Mouse (Mus musculus): Measurements from ENCODE around the gene Tekt5. TPM values are rescaled to one million over a fixed set of nuclear protein-coding genes. Genes with fewer than 3 reads are reported as not detected.
A peak's percentile ranks its signal among the peaks of the same experiment; 100 is the strongest.

Tekt5 gene
- total RNA-seq, 1 experiment from 2014 or later = 0.23 TPM

GRCm38 (mm10) chr16:10385261-10385660 is 10.0 kb downstream of the Tekt5 start:
- ATAC-seq (ENCODE audit: extremely low read depth, insufficient number of reproducible peaks, low FRiP score, poor library complexity, severe bottlenecking) = no peak

GRCm38 (mm10) chr16:10384544-10384943 is 10.7 kb downstream of the Tekt5 start:
- ATAC-seq (ENCODE audit: extremely low read depth, insufficient number of reproducible peaks, low FRiP score, poor library complexity, severe bottlenecking) = no peak

GRCm38 (mm10) chr16:10384060-10384497 is 11.2 kb downstream of the Tekt5 start:
- peak; percentile 52; the same call in 1 of the 2 replicates for ATAC-seq (ENCODE audit: extremely low read depth, insufficient number of reproducible peaks, low FRiP score, poor library complexity, severe bottlenecking)

GRCm38 (mm10) chr16:10379531-10379930 is 15.8 kb downstream of the Tekt5 start:
- ATAC-seq (ENCODE audit: extremely low read depth, insufficient number of reproducible peaks, low FRiP score, poor library complexity, severe bottlenecking) = no peak

- ATAC-seq (ENCODE audit: extremely low read depth, insufficient number of reproducible peaks, low FRiP score, poor library complexity, severe bottlenecking) = no peak
Observed at GRCm38 (mm10) chr16:10377286-10377685, 18.0 kb downstream of the Tekt5 start.

GRCm38 (mm10) chr16:10374254-10375011 is 20.9 kb downstream of the Tekt5 start:
- ATAC-seq (ENCODE audit: extremely low read depth, insufficient number of reproducible peaks, low FRiP score, poor library complexity, severe bottlenecking) = no peak

- ATAC-seq (ENCODE audit: extremely low read depth, insufficient number of reproducible peaks, low FRiP score, poor library complexity, severe bottlenecking) = no peak
Observed at GRCm38 (mm10) chr16:10372372-10372771, 22.9 kb downstream of the Tekt5 start.

- no peak for ATAC-seq (ENCODE audit: extremely low read depth, insufficient number of reproducible peaks, low FRiP score, poor library complexity, severe bottlenecking)
Observed at GRCm38 (mm10) chr16:10369996-10370395, 25.3 kb downstream of the Tekt5 start.

GRCm38 (mm10) chr16:10369468-10369934 is 25.8 kb downstream of the Tekt5 start:
- no peak for ATAC-seq (ENCODE audit: extremely low read depth, insufficient number of reproducible peaks, low FRiP score, poor library complexity, severe bottlenecking)

- no peak for ATAC-seq (ENCODE audit: extremely low read depth, insufficient number of reproducible peaks, low FRiP score, poor library complexity, severe bottlenecking)
Observed at GRCm38 (mm10) chr16:10366240-10367217, 28.8 kb downstream of the Tekt5 start.

GRCm38 (mm10) chr16:10365796-10366195 is 29.5 kb downstream of the Tekt5 start:
- ATAC-seq (ENCODE audit: extremely low read depth, insufficient number of reproducible peaks, low FRiP score, poor library complexity, severe bottlenecking) = no peak

GRCm38 (mm10) chr16:10363061-10363460 is 32.2 kb downstream of the Tekt5 start:
- ATAC-seq (ENCODE audit: extremely low read depth, insufficient number of reproducible peaks, low FRiP score, poor library complexity, severe bottlenecking) = no peak

GRCm38 (mm10) chr16:10359241-10359640 is 36.0 kb downstream of the Tekt5 start:
- no peak for ATAC-seq (ENCODE audit: extremely low read depth, insufficient number of reproducible peaks, low FRiP score, poor library complexity, severe bottlenecking)

- ATAC-seq (ENCODE audit: extremely low read depth, insufficient number of reproducible peaks, low FRiP score, poor library complexity, severe bottlenecking) = peak; percentile 15; the same call in 1 of the 2 replicates
Observed at GRCm38 (mm10) chr16:10358010-10358934, 37.0 kb downstream of the Tekt5 start.

GRCm38 (mm10) chr16:10355004-10355403 is 40.3 kb downstream of the Tekt5 start:
- no peak for ATAC-seq (ENCODE audit: extremely low read depth, insufficient number of reproducible peaks, low FRiP score, poor library complexity, severe bottlenecking)

GRCm38 (mm10) chr16:10351050-10351636 is 44.1 kb downstream of the Tekt5 start:
- ATAC-seq (ENCODE audit: extremely low read depth, insufficient number of reproducible peaks, low FRiP score, poor library complexity, severe bottlenecking) = no peak

- ATAC-seq (ENCODE audit: extremely low read depth, insufficient number of reproducible peaks, low FRiP score, poor library complexity, severe bottlenecking) = no peak
Observed at GRCm38 (mm10) chr16:10349876-10350275, 45.4 kb downstream of the Tekt5 start.

- no peak for ATAC-seq (ENCODE audit: extremely low read depth, insufficient number of reproducible peaks, low FRiP score, poor library complexity, severe bottlenecking)
Observed at GRCm38 (mm10) chr16:10349436-10349835, 45.9 kb downstream of the Tekt5 start.
